Mouse (Mus musculus): ENCODE data around the gene Olfr1360. TPM values are rescaled to one million over a fixed set of nuclear protein-coding genes. Genes with fewer than 3 reads are reported as not detected.

Gene Olfr1360
- not detected for polyA plus RNA-seq (2014; fragmentation: Illumina TruSeq; extraction: RNeasy Lipid Tissue Mini Kit (QIAGEN cat#74804); ENCODE audit: low read depth, low replicate concordance)

DNA sequence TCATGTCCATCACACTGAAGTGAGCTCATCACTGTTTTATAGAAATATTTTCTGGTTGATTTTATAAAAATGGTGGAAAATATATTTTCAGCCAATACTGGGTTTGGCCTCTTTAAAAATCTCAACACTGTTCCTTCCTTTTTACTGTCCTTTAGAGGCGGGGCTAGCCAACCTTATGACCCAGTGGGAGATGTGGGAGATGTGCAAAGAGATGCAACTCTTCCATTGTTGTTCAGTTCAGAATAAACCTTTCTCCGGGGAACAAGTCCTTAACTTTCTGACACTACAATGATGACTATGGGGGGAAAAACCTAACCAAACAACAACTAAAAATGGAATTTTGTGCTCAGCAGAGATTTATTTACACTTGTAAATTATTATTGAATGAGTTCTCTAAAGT is at the start of gene Olfr1360:
TSS of gene Olfr1360 (minus strand) at position 101 of the 400 bp plus-strand sequence.

DNA sequence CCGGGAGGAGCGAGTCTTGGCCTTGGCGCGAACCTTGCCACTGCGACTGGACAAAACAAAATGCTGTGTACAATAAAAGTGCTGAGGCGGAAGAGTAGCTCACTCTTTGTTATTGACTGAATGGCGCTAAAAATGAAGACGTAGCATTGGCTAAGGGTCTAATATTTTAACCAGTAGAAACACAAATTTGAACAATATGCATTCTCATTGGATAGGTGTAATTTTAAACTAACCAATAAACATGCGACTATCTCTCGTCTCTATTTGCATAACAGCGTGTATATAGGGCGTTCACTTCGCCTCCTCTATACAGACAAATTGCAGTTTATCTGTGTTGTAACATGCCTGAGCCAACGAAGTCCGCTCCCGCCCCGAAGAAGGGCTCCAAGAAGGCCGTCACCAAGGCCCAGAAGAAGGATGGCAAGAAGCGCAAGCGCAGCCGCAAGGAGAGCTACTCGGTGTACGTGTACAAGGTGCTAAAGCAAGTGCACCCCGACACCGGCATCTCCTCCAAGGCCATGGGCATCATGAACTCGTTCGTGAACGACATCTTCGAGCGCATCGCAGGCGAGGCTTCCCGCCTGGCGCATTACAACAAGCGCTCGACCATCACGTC is 44.7 kb upstream of the Olfr1360 start, which contains the start of gene Hist1h2bm:
TSS of gene Hist1h2bm (plus strand) at position 288 of the 616 bp plus-strand sequence.

DNA sequence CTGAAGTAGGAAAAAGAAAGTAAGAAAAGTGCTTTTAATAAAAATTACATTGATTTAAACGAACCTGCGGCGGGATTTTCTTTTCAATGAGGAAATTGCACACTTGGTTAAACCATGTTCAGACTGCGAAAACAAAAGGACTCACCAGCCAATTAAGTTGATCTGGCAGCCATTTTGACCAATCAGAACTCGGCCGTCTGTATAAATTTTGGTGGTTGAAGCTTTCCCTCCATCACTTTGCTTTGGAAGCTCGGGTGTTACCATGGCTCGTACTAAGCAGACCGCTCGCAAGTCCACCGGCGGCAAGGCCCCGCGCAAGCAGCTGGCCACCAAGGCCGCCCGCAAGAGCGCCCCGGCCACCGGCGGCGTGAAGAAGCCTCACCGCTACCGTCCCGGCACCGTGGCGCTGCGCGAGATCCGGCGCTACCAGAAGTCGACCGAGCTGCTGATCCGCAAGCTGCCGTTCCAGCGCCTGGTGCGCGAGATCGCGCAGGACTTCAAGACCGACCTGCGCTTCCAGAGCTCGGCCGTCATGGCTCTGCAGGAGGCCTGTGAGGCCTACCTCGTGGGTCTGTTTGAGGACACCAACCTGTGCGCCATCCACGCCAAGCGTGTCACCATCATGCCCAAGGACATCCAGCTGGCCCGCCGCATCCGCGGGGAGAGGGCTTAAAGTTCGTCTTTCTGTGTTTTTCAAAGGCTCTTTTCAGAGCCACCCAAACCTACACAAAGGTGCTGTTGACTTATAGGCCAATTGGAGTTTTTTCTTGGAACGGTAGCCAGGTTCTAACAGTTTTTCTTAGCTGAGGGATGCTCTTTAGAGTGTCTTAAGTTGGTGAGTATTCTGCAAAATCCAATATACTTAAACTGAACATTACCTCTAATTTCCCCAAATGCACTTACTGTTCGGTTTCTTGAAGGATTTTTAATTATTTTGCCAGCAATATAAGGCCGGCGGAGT is 40.5 kb upstream of the Olfr1360 start, which contains the start of gene Hist1h3h:
TSS of gene Hist1h3h (plus strand) at position 263 of the 961 bp plus-strand sequence.

DNA sequence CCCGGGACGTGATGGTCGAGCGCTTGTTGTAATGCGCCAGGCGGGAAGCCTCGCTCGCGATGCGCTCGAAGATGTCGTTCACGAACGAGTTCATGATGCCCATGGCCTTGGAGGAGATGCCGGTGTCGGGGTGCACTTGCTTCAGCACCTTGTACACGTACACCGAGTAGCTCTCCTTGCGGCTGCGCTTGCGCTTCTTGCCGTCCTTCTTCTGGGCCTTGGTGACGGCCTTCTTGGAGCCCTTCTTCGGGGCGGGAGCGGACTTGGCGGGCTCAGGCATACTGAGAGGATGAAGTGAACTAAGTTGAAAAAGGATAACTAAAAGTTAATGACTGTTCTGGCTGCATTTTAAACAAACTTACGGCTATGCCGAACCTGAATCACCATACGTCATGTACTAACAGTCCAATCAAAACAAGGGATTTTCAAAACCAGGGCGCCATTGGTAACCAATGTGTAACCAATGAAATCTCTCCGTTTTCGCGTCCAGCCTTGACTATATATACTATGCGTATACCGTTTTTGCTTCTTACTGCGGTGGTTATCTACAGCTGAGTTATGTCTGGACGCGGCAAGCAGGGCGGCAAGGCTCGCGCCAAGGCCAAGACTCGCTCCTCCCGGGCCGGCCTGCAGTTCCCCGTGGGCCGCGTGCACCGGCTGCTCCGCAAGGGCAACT is 38.8 kb upstream of the Olfr1360 start, which contains the start of the genes Hist1h2bl and Hist1h2ai:
TSS of gene Hist1h2bl (minus strand) at position 280 of the 676 bp plus-strand sequence.
TSS of gene Hist1h2ai (plus strand) at position 559 of the 676 bp plus-strand sequence.

DNA sequence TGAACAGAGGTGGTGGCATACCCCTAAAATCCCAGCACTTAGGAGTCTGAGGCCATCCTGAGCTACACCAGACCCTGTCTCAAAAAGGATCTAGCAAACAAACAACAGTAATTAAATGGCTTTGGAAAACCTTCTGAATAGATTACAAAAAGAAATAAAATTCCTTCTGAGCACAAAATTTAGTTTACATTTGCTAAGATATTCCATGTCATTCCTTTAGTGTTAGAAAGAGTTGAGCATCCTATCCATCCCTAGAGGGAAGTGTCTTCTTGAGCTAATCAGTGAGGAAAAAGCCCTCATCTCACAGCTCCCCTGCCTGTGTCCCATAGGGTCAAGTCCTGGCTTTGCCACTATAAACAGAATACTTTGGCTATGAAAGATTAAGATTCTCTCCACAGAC is 20.6 kb upstream of the Olfr1360 start, which contains the start of gene Olfr1359:
TSS of gene Olfr1359 (plus strand) at position 301 of the 400 bp plus-strand sequence.

DNA sequence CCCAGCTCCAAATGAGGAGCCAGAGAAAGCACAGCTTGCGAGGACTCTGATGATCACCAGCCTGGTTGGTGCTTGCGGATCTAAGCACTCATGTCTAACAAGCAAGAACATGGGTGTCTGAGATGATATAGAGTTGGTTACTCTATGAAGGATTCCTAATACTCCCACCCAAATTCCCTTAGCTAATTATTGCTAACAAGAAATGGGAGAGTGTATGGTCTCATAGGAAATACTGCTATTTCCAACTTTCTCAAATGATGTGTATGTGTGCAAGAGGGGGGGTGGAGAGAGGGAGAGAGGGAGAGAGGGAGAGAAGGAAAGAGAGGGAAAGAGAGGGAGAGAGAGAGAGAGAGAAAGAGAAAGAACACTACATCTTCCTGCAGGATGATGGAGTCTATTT is 13.9 kb downstream of the Olfr1360 start, which contains the start of gene Olfr1361:
TSS of gene Olfr1361 (minus strand) at position 101 of the 400 bp plus-strand sequence.

DNA sequence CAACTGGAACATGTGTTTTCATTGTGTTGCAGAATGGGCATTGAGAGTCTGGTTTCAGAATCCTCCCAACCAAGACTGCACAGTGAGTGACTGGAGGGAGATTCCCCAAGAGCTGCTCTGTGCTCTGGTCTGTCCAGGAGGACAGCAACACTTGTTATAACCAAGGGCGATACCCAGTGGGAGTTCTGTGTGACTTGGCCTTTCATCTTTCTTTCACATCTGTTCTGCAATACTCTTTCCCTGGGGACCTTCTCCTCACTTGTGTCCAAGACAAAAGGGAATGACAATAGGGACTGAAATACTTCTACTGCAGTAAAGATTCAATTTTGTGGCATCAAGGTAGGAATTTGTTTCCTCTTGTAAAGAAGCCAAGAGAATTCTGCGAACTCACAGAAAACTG is 34.8 kb downstream of the Olfr1360 start, which contains the start of gene Olfr11:
TSS of gene Olfr11 (minus strand) at position 101 of the 400 bp plus-strand sequence.

Other genes with a start within 250 kb of the Olfr1360 start
- gene Pgbd1, start 236.3 kb downstream of the Olfr1360 start, polyA plus RNA-seq (2014; fragmentation: Illumina TruSeq; extraction: RNeasy Lipid Tissue Mini Kit (QIAGEN cat#74804); ENCODE audit: low read depth, low replicate concordance), result 1.8 TPM
- gene Zscan26, start 223.7 kb downstream of the Olfr1360 start, polyA plus RNA-seq (2014; fragmentation: Illumina TruSeq; extraction: RNeasy Lipid Tissue Mini Kit (QIAGEN cat#74804); ENCODE audit: low read depth, low replicate concordance), result 39.4 TPM
- gene Nkapl, start 208.9 kb downstream of the Olfr1360 start, polyA plus RNA-seq (2014; fragmentation: Illumina TruSeq; extraction: RNeasy Lipid Tissue Mini Kit (QIAGEN cat#74804); ENCODE audit: low read depth, low replicate concordance), result 1.0 TPM
- gene Zkscan4, start 198.5 kb downstream of the Olfr1360 start, polyA plus RNA-seq (2014; fragmentation: Illumina TruSeq; extraction: RNeasy Lipid Tissue Mini Kit (QIAGEN cat#74804); ENCODE audit: low read depth, low replicate concordance), result 1.6 TPM
- not detected for gene Gm10065, start 198.0 kb downstream of the Olfr1360 start, polyA plus RNA-seq (2014; fragmentation: Illumina TruSeq; extraction: RNeasy Lipid Tissue Mini Kit (QIAGEN cat#74804); ENCODE audit: low read depth, low replicate concordance)
- gene AK157302, start 182.2 kb downstream of the Olfr1360 start, polyA plus RNA-seq (2014; fragmentation: Illumina TruSeq; extraction: RNeasy Lipid Tissue Mini Kit (QIAGEN cat#74804); ENCODE audit: low read depth, low replicate concordance), result 2.7 TPM
- gene Gm11273, start 176.0 kb downstream of the Olfr1360 start, polyA plus RNA-seq (2014; fragmentation: Illumina TruSeq; extraction: RNeasy Lipid Tissue Mini Kit (QIAGEN cat#74804); ENCODE audit: low read depth, low replicate concordance), result 28.7 TPM
- gene Zkscan8, start 146.3 kb downstream of the Olfr1360 start, polyA plus RNA-seq (2014; fragmentation: Illumina TruSeq; extraction: RNeasy Lipid Tissue Mini Kit (QIAGEN cat#74804); ENCODE audit: low read depth, low replicate concordance), result 6.1 TPM
- not detected for gene Olfr1366, start 134.6 kb downstream of the Olfr1360 start, polyA plus RNA-seq (2014; fragmentation: Illumina TruSeq; extraction: RNeasy Lipid Tissue Mini Kit (QIAGEN cat#74804); ENCODE audit: low read depth, low replicate concordance)
- gene Olfr1535, start 117.5 kb downstream of the Olfr1360 start, polyA plus RNA-seq (2014; fragmentation: Illumina TruSeq; extraction: RNeasy Lipid Tissue Mini Kit (QIAGEN cat#74804); ENCODE audit: low read depth, low replicate concordance), result not detected
- gene Olfr1364, start 95.6 kb downstream of the Olfr1360 start, polyA plus RNA-seq (2014; fragmentation: Illumina TruSeq; extraction: RNeasy Lipid Tissue Mini Kit (QIAGEN cat#74804); ENCODE audit: low read depth, low replicate concordance), result not detected
- not detected for gene Olfr1362, start 63.4 kb downstream of the Olfr1360 start, polyA plus RNA-seq (2014; fragmentation: Illumina TruSeq; extraction: RNeasy Lipid Tissue Mini Kit (QIAGEN cat#74804); ENCODE audit: low read depth, low replicate concordance)
- not detected for gene Olfr11, start 34.9 kb downstream of the Olfr1360 start, polyA plus RNA-seq (2014; fragmentation: Illumina TruSeq; extraction: RNeasy Lipid Tissue Mini Kit (QIAGEN cat#74804); ENCODE audit: low read depth, low replicate concordance)
- gene Olfr1361, start 14.0 kb downstream of the Olfr1360 start, polyA plus RNA-seq (2014; fragmentation: Illumina TruSeq; extraction: RNeasy Lipid Tissue Mini Kit (QIAGEN cat#74804); ENCODE audit: low read depth, low replicate concordance), result not detected
- not detected for gene Olfr1359, start 20.7 kb upstream of the Olfr1360 start, polyA plus RNA-seq (2014; fragmentation: Illumina TruSeq; extraction: RNeasy Lipid Tissue Mini Kit (QIAGEN cat#74804); ENCODE audit: low read depth, low replicate concordance)
- not detected for gene Hist1h2bl, start 38.7 kb upstream of the Olfr1360 start, polyA plus RNA-seq (2014; fragmentation: Illumina TruSeq; extraction: RNeasy Lipid Tissue Mini Kit (QIAGEN cat#74804); ENCODE audit: low read depth, low replicate concordance)
- gene Hist1h2ai, start 39.0 kb upstream of the Olfr1360 start, polyA plus RNA-seq (2014; fragmentation: Illumina TruSeq; extraction: RNeasy Lipid Tissue Mini Kit (QIAGEN cat#74804); ENCODE audit: low read depth, low replicate concordance), result not detected
- not detected for gene Hist1h3h, start 40.3 kb upstream of the Olfr1360 start, polyA plus RNA-seq (2014; fragmentation: Illumina TruSeq; extraction: RNeasy Lipid Tissue Mini Kit (QIAGEN cat#74804); ENCODE audit: low read depth, low replicate concordance)
- gene Hist1h2bm, start 44.6 kb upstream of the Olfr1360 start, polyA plus RNA-seq (2014; fragmentation: Illumina TruSeq; extraction: RNeasy Lipid Tissue Mini Kit (QIAGEN cat#74804); ENCODE audit: low read depth, low replicate concordance), result not detected
- not detected for gene Hist1h4j, start 57.7 kb upstream of the Olfr1360 start, polyA plus RNA-seq (2014; fragmentation: Illumina TruSeq; extraction: RNeasy Lipid Tissue Mini Kit (QIAGEN cat#74804); ENCODE audit: low read depth, low replicate concordance)
- not detected for gene Hist1h4k, start 73.1 kb upstream of the Olfr1360 start, polyA plus RNA-seq (2014; fragmentation: Illumina TruSeq; extraction: RNeasy Lipid Tissue Mini Kit (QIAGEN cat#74804); ENCODE audit: low read depth, low replicate concordance)
- not detected for gene Hist1h2ak, start 76.4 kb upstream of the Olfr1360 start, polyA plus RNA-seq (2014; fragmentation: Illumina TruSeq; extraction: RNeasy Lipid Tissue Mini Kit (QIAGEN cat#74804); ENCODE audit: low read depth, low replicate concordance)
- not detected for gene Hist1h2bn, start 76.7 kb upstream of the Olfr1360 start, polyA plus RNA-seq (2014; fragmentation: Illumina TruSeq; extraction: RNeasy Lipid Tissue Mini Kit (QIAGEN cat#74804); ENCODE audit: low read depth, low replicate concordance)
- not detected for gene Hist1h1b, start 103.2 kb upstream of the Olfr1360 start, polyA plus RNA-seq (2014; fragmentation: Illumina TruSeq; extraction: RNeasy Lipid Tissue Mini Kit (QIAGEN cat#74804); ENCODE audit: low read depth, low replicate concordance)
- 2.4 TPM for gene Hist1h3i, start 106.0 kb upstream of the Olfr1360 start, polyA plus RNA-seq (2014; fragmentation: Illumina TruSeq; extraction: RNeasy Lipid Tissue Mini Kit (QIAGEN cat#74804); ENCODE audit: low read depth, low replicate concordance)
- gene Hist1h2an, start 109.8 kb upstream of the Olfr1360 start, polyA plus RNA-seq (2014; fragmentation: Illumina TruSeq; extraction: RNeasy Lipid Tissue Mini Kit (QIAGEN cat#74804); ENCODE audit: low read depth, low replicate concordance), result not detected
- gene Hist1h2bp, start 110.1 kb upstream of the Olfr1360 start, polyA plus RNA-seq (2014; fragmentation: Illumina TruSeq; extraction: RNeasy Lipid Tissue Mini Kit (QIAGEN cat#74804); ENCODE audit: low read depth, low replicate concordance), result not detected
- gene Hist1h2bq, start 132.8 kb upstream of the Olfr1360 start, polyA plus RNA-seq (2014; fragmentation: Illumina TruSeq; extraction: RNeasy Lipid Tissue Mini Kit (QIAGEN cat#74804); ENCODE audit: low read depth, low replicate concordance), result 0.92 TPM
- not detected for gene Hist1h2ao, start 133.1 kb upstream of the Olfr1360 start, polyA plus RNA-seq (2014; fragmentation: Illumina TruSeq; extraction: RNeasy Lipid Tissue Mini Kit (QIAGEN cat#74804); ENCODE audit: low read depth, low replicate concordance)
- not detected for gene Hist1h4m, start 134.3 kb upstream of the Olfr1360 start, polyA plus RNA-seq (2014; fragmentation: Illumina TruSeq; extraction: RNeasy Lipid Tissue Mini Kit (QIAGEN cat#74804); ENCODE audit: low read depth, low replicate concordance)
- not detected for gene Hist1h4n, start 154.8 kb upstream of the Olfr1360 start, polyA plus RNA-seq (2014; fragmentation: Illumina TruSeq; extraction: RNeasy Lipid Tissue Mini Kit (QIAGEN cat#74804); ENCODE audit: low read depth, low replicate concordance)
- gene Hist1h2ap, start 156.1 kb upstream of the Olfr1360 start, polyA plus RNA-seq (2014; fragmentation: Illumina TruSeq; extraction: RNeasy Lipid Tissue Mini Kit (QIAGEN cat#74804); ENCODE audit: low read depth, low replicate concordance), result not detected
- not detected for gene Hist1h2br, start 156.3 kb upstream of the Olfr1360 start, polyA plus RNA-seq (2014; fragmentation: Illumina TruSeq; extraction: RNeasy Lipid Tissue Mini Kit (QIAGEN cat#74804); ENCODE audit: low read depth, low replicate concordance)